Mouse (Mus musculus) megakaryocyte, embryonic 14.5 days (primary cell): ENCODE results near the gene Thumpd3.

Source experiments
- FLI1 ChIP-seq: IDR thresholded peaks from 2 replicates; pipeline ENCODE4 v1.6.1; 2012; ENCODE audit warnings: low read length, inconsistent platforms, mixed read lengths
- GATA1 ChIP-seq: IDR thresholded peaks from 3 replicates; pipeline ENCODE4 v1.6.1; 2012; ENCODE audit warnings: mixed read lengths, low read length, inconsistent platforms, borderline replicate concordance

GRCm38 (mm10) chr6:113103765-113104164 is 57.7 kb downstream of the Thumpd3 start:
- no peak for TF ChIP-seq GATA1
- TF ChIP-seq FLI1: no peak
